Mouse (Mus musculus): ENCODE data around the gene Disp3.

DNA sequence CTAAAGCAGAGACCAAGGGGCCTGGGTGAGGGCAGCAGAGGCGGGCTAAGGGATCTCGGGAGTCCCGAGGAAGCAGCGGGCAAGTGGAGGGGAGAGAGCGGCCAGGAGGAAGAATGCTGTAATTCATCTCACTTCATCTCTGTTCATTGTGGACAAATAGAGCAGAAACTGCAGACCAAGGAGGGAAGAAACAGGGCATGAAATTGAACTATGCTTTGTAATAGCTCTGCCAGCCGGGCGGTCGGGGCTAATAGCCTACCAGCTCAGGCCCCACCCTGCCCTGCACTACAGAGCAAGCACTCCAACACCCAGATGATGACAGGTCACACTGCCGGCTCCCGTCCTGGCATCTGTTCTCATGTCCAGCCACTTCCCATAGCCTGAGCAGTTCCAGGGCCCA, 34.4 kb upstream of the Disp3 start:
- TF ChIP-seq CTCF (IDR thresholded peaks at IDR 0.05; ENCODE audit: extremely low read depth, insufficient read depth, low read length) (no peak), POLR2A (IDR thresholded peaks at IDR 0.05; ENCODE audit: extremely low read depth, insufficient read depth, low read length) (no peak)
